Mouse (Mus musculus) heart, postnatal 0 days (tissue): ENCODE data around the gene Lix1. TPM values are rescaled to one million over a fixed set of nuclear protein-coding genes. Genes with fewer than 3 reads are reported as not detected.

Source experiments
- ATAC-seq: fragments of 200-750 bp; cut with Nextera tagmentation; 2 replicates; pipeline ENCODE4 v1.8.0; 2017; ENCODE audit warnings: low read depth, moderate number of reproducible peaks, moderate library complexity; ENCODE audit not compliant: insufficient read depth
- DNase-seq: peaks from one replicate; pipeline ENCODE4 v3.0.0-alpha.2; 2016; ENCODE audit warnings: low spot score
- H3K27ac ChIP-seq: fragments of 300-500 bp; sonication (generic); 2 replicates; pipeline ENCODE4 v1.5.1; 2014; ENCODE audit warnings: low read depth, mild to moderate bottlenecking
- H3K27me3 ChIP-seq: fragments of 300-500 bp; sonication (generic); 2 replicates; pipeline ENCODE4 v1.6.1; 2014; ENCODE audit warnings: low read length, mixed read lengths; ENCODE audit not compliant: control insufficient read depth, insufficient read depth
- H3K36me3 ChIP-seq: fragments of 300-500 bp; sonication (generic); replicated peaks from 2 replicates; pipeline ENCODE4 v1.6.1; 2014; ENCODE audit warnings: low read length, mixed read lengths; ENCODE audit not compliant: control insufficient read depth, insufficient read depth
- H3K4me1 ChIP-seq: fragments of 300-500 bp; sonication (generic); 2 replicates; pipeline ENCODE4 v1.6.1; 2014; ENCODE audit warnings: antibody characterized with exemption; ENCODE audit not compliant: control insufficient read depth, insufficient read depth
- H3K4me2 ChIP-seq: fragments of 300-500 bp; sonication (generic); 2 replicates; pipeline ENCODE4 v1.6.1; 2014; ENCODE audit warnings: low read depth, mild to moderate bottlenecking, low read length, moderate library complexity
- H3K4me3 ChIP-seq: fragments of 300-500 bp; sonication (generic); 2 replicates; pipeline ENCODE4 v1.5.1; 2014; ENCODE audit warnings: low read depth, low read length
- H3K9ac ChIP-seq: fragments of 300-500 bp; sonication (generic); replicated peaks from 2 replicates; pipeline ENCODE4 v1.6.1; 2014; ENCODE audit warnings: low read depth, low read length, mixed read lengths
- H3K9me3 ChIP-seq: fragments of 300-500 bp; sonication (generic); replicated peaks from 2 replicates; pipeline ENCODE4 v1.6.1; 2016; ENCODE audit warnings: low read length; ENCODE audit not compliant: control insufficient read depth
- CTCF ChIP-seq: IDR thresholded peaks from 2 replicates; pipeline ENCODE4 v1.5.1; 2016; ENCODE audit warnings: antibody characterized with exemption, control low read depth, low read depth
- EP300 ChIP-seq: IDR thresholded peaks from 2 replicates; pipeline ENCODE4 v1.6.1; 2016; ENCODE audit warnings: antibody characterized with exemption, low read depth
- WGBS: fragments of 180-500 bp; shearing (Covaris S2); extraction: QIAGEN DNeasy Blood & Tissue Kit; methylation state at CpG from one replicate; pipeline ENCODE4 v1.1.7; 2014; 5-methylcytosine and 5-hydroxymethylcytosine counted together
- polyA plus RNA-seq: library from polyadenylated mRNA; unstranded; fragments of >200 nt; fragmentation: Nextera tagmentation; extraction: Ambion mirVana; gene quantifications from 2 replicates; pipeline ENCODE4 v1.2.1, GENCODE M21; 2015
- total RNA-seq: library from RNA; depleted of rRNA; stranded (reverse); fragments of >200 nt; gene quantifications from 2 replicates; pipeline ENCODE4 v1.2.3, GENCODE M21; 2014; ENCODE audit warnings: low replicate concordance

The Lix1 gene
- total and polyA plus RNA-seq, 2 experiments from 2014 or later = 2.1 to 6.9 TPM

GRCm38 (mm10) chr17:17384502-17384901 is 18.0 kb upstream of the Lix1 start:
- Histone ChIP-seq H3K9ac (no peak overlapping the region), H3K9me3 (no peaks in the 10 kb centered on the region), H3K4me1 (no peaks in the 10 kb centered on the region), H3K27ac (no peak overlapping the region), H3K4me2 (no peak overlapping the region), H3K27me3 (no peaks in the 10 kb centered on the region), H3K36me3 (peaks cover 63% of the 10 kb centered on the region), H3K4me3 (no peak overlapping the region)
- 72% methylated on average over 3 of the region's 3 CpGs for WGBS
- TF ChIP-seq EP300 (no peak), CTCF (no peak)
- ATAC-seq (no peak), DNase-seq (no peak)

DNA sequence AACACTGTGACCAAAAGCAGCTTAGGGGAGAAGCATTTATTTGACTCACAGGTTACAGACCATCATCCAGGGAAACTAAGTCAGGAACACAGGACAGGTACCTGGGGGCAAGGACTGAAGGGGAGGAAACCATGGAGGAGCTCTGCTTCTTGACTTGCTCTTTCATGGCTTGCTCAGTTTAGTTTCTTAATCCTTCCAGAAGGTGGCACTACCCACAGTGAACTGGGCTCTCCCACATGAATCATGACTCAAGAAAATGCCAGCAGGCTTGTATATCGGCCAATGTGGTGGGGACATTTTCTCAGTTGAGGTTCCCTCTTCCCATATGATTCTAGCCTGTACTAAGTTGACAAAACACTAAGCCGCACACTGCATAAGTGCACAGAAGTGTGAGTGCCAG is 16.4 kb upstream of the Lix1 start:
- Histone ChIP-seq H3K9me3 (no peaks in the 10 kb centered on the region), H3K4me2 (no peak overlapping the region), H3K9ac (no peak overlapping the region), H3K27me3 (no peaks in the 10 kb centered on the region), H3K4me3 (no peak overlapping the region), H3K27ac (no peak overlapping the region), H3K36me3 (peaks cover 68% of the 10 kb centered on the region), H3K4me1 (no peaks in the 10 kb centered on the region)
- 90% methylated on average over 2 of the region's 2 CpGs for WGBS
- no peak for ATAC-seq
- TF ChIP-seq EP300 = no peak
- peak; percentile 10; the same call in 1 of the 2 replicates for TF ChIP-seq CTCF
- no peak for DNase-seq

DNA sequence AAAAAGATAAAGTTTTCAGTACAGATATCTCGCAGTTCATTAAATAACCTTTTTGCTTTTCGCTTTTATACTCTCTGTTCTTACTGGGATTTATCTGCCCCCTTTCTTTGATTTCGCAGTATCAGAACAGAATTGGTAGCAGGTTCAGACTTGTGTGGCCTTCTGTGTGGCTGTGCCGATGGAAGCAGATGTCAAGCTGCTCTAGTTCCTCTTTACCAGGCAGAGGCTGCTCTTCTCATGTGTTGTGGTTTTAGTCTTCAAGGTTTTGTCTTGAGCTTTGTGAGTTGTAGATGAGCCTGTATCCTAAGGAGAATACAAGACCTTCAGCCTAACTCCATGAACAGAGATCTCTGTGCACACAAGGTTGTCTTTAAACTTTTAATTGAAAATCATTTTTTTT is 10.6 kb upstream of the Lix1 start:
- 91% methylated on average over 4 of the region's 4 CpGs for WGBS
- Histone ChIP-seq H3K4me3 (no peak overlapping the region), H3K27me3 (no peaks in the 10 kb centered on the region), H3K4me2 (no peak overlapping the region), H3K9me3 (no peaks in the 10 kb centered on the region), H3K9ac (no peak overlapping the region), H3K4me1 (no peaks in the 10 kb centered on the region), H3K27ac (no peak overlapping the region), H3K36me3 (peaks cover 47% of the 10 kb centered on the region)
- no peak for TF ChIP-seq CTCF
- TF ChIP-seq EP300 = no peak
- no peak for ATAC-seq
- no peak for DNase-seq

DNA sequence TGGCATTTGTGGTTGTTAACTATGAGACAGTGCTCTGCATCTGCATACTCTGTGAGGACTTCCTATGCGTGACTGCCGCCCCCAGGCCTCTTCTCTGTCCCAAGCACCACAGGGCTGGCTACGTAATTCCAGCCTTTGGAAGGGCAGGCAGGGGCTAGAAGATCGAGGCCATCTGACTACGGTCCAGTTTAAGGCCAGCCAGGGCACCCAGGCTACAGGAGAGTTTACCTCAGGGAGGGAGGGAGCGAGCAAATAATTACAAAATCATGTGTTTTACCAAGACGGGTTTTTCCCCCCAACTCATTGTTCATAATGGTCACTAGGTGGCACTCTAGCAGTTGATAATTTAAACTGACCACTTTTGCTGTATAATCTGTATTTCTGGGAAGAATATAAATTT is 9.6 kb upstream of the Lix1 start:
- DNase-seq = no peak
- H3K9ac ChIP-seq = no peak overlapping the region
- no peak overlapping the region for H3K4me3 ChIP-seq
- H3K27ac ChIP-seq = no peak overlapping the region
- H3K9me3 ChIP-seq = no peaks in the 10 kb centered on the region
- 65% methylated on average over 7 of the region's 7 CpGs for WGBS
- peaks cover 42% of the 10 kb centered on the region for H3K36me3 ChIP-seq
- no peak overlapping the region for H3K4me2 ChIP-seq
- no peak for ATAC-seq
- H3K4me1 ChIP-seq = no peaks in the 10 kb centered on the region
- no peak for TF ChIP-seq EP300
- peak; percentile 39 for TF ChIP-seq CTCF
- H3K27me3 ChIP-seq = no peaks in the 10 kb centered on the region

DNA sequence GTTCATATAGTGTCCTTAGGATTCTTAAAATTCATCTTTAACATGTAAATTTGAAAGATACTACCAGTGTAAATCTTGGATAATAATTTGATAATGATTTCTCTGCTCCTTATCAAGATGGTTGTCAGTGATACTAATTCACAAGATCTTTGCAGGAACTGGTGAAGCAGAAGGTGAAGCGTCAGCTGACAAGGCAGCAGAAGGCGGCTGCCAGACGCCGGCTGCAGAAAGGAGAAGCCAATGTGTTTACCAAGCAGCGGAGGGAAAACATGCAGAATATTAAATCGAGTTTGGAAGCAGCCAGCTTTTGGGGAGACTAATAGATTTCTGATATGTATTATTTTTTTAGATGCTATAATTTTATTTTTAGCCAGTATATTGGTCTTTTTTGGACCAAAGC is 9.2 kb upstream of the Lix1 start:
- peaks cover 41% of the 10 kb centered on the region for H3K36me3 ChIP-seq
- ATAC-seq (no peak), DNase-seq (no peak)
- H3K9ac ChIP-seq = no peak overlapping the region
- no peak overlapping the region for H3K4me2 ChIP-seq
- no peaks in the 10 kb centered on the region for H3K9me3 ChIP-seq
- WGBS = 88% methylated on average over 6 of the region's 6 CpGs
- H3K4me3 ChIP-seq = no peak overlapping the region
- no peaks in the 10 kb centered on the region for H3K4me1 ChIP-seq
- H3K27me3 ChIP-seq = no peaks in the 10 kb centered on the region
- TF ChIP-seq EP300 = no peak
- no peak overlapping the region for H3K27ac ChIP-seq

DNA sequence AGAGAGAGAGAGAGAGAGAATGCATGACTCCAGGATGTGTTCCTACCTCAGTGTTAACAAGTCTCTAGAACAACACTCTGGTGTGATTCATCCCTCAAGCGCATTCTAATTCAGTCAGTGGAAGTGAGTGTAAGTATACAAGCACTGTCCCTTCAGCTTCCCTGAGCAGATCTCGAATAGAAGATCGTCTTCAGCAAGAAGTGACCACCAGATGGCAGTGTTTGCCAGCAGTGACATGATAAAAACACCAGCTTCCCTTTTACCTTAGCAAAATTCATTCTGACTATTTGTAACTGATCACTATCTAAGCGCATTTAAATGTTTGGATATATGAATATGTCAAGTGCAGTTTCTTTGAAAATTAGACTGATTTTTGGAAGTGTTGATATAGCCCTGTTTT is 8.1 kb upstream of the Lix1 start:
- H3K27ac ChIP-seq = no peak overlapping the region
- DNase-seq = peak; percentile 73
- no peak overlapping the region for H3K4me2 ChIP-seq
- no peaks in the 10 kb centered on the region for H3K4me1 ChIP-seq
- no peaks in the 10 kb centered on the region for H3K9me3 ChIP-seq
- H3K9ac ChIP-seq = no peak overlapping the region
- ATAC-seq = no peak
- H3K27me3 ChIP-seq = no peaks in the 10 kb centered on the region
- 30% methylated on average over 4 of the region's 4 CpGs for WGBS
- H3K36me3 ChIP-seq = peaks cover 32% of the 10 kb centered on the region
- H3K4me3 ChIP-seq = no peak overlapping the region
- TF ChIP-seq EP300 (no peak), CTCF (peak; percentile 82)
